Mouse (Mus musculus) gastrocnemius, postnatal 4 days (tissue): Measurements from ENCODE around the gene Rpl13. TPM values are rescaled to one million over a fixed set of nuclear protein-coding genes. Genes with fewer than 3 reads are reported as not detected.

Experiments used
- DNase-seq, 2 experiments: peaks; one replicate each; pipeline ENCODE4 v3.0.0; 2021 to 2022; ENCODE audit warnings: low spot score in 2 of 2, mixed read lengths in 2 of 2
- total RNA-seq, 2 experiments: library from RNA; stranded (reverse); gene quantifications; 2 replicates each; pipeline ENCODE4 v1.2.3; 2021

Gene Rpl13
- total RNA-seq, 2 experiments from 2014 or later = 798 to 871 TPM

- DNase-seq = no peak
Measured at GRCm38 (mm10) chr8:123106531-123106930, 4.4 kb downstream of the Rpl13 start.

GRCm38 (mm10) chr8:123108010-123108409 is 5.9 kb downstream of the Rpl13 start:
- no peak for DNase-seq

- DNase-seq = no peak
Measured at GRCm38 (mm10) chr8:123108953-123109352, 6.8 kb downstream of the Rpl13 start.

- peak in 1 of 2 experiments; percentile 49 for DNase-seq
Measured at GRCm38 (mm10) chr8:123110649-123111048, 8.5 kb downstream of the Rpl13 start.

GRCm38 (mm10) chr8:123112892-123113291 is 10.7 kb downstream of the Rpl13 start:
- DNase-seq = no peak

GRCm38 (mm10) chr8:123113908-123114469 is 11.8 kb downstream of the Rpl13 start:
- no peak for DNase-seq

- DNase-seq = no peak
Measured at GRCm38 (mm10) chr8:123114644-123115043, 12.5 kb downstream of the Rpl13 start.

GRCm38 (mm10) chr8:123117127-123117731 is 15.1 kb downstream of the Rpl13 start, which contains the start of gene Cpne7:
Gene Cpne7 (plus strand): TSS chr8:123117374.
- DNase-seq = no peak

- DNase-seq = no peak
Measured at GRCm38 (mm10) chr8:123117744-123118143, 15.6 kb downstream of the Rpl13 start.

- DNase-seq = no peak
Measured at GRCm38 (mm10) chr8:123122059-123122458, 19.9 kb downstream of the Rpl13 start.

- DNase-seq = no peak
Measured at GRCm38 (mm10) chr8:123122670-123123069, 20.5 kb downstream of the Rpl13 start.

- DNase-seq = no peak
Measured at GRCm38 (mm10) chr8:123126193-123126816, 24.2 kb downstream of the Rpl13 start.

- no peak for DNase-seq
Measured at GRCm38 (mm10) chr8:123131041-123131440, 28.9 kb downstream of the Rpl13 start.

- no peak for DNase-seq
Measured at GRCm38 (mm10) chr8:123132953-123133352, 30.8 kb downstream of the Rpl13 start.

- DNase-seq = no peak
Measured at GRCm38 (mm10) chr8:123134149-123134713, 32.1 kb downstream of the Rpl13 start.

- no peak for DNase-seq
Measured at GRCm38 (mm10) chr8:123135406-123135805, 33.3 kb downstream of the Rpl13 start.

- DNase-seq = no peak
Measured at GRCm38 (mm10) chr8:123135806-123136205, 33.7 kb downstream of the Rpl13 start.

- DNase-seq = no peak
Measured at GRCm38 (mm10) chr8:123136287-123136686, 34.1 kb downstream of the Rpl13 start.

GRCm38 (mm10) chr8:123137645-123138077 is 35.5 kb downstream of the Rpl13 start:
- peak in 1 of 2 experiments; percentile 77 for DNase-seq

- no peak for DNase-seq
Measured at GRCm38 (mm10) chr8:123138741-123139140, 36.6 kb downstream of the Rpl13 start.

GRCm38 (mm10) chr8:123141741-123142462 is 39.8 kb downstream of the Rpl13 start:
- DNase-seq = peak; percentile 81 to 89
